Mouse (Mus musculus) G1E (cell line): ENCODE results near the gene Slc22a23.

Source experiments
- CTCF ChIP-seq: IDR thresholded peaks from 2 replicates; pipeline ENCODE4 v1.5.1; 2012; ENCODE audit warnings: low read depth, low read length, inconsistent platforms, mixed read lengths
- GATA1 ChIP-seq: IDR thresholded peaks from 2 replicates; pipeline ENCODE4 v1.6.1; 2012; ENCODE audit warnings: borderline replicate concordance, low read length, inconsistent platforms, mixed read lengths
- POLR2AphosphoS5 ChIP-seq: IDR thresholded peaks from 2 replicates; pipeline ENCODE4 v1.6.1; 2012; ENCODE audit warnings: low read depth, low read length, inconsistent platforms; ENCODE audit not compliant: insufficient replicate concordance
- TAL1 ChIP-seq: conservative IDR thresholded peaks from 2 replicates; pipeline ENCODE4 v1.6.1; 2012; ENCODE audit warnings: low read depth, low read length, inconsistent platforms, mixed read lengths

GRCm38 (mm10) chr13:34153254-34154011 lies 191.5 kb downstream of the Slc22a23 start:
- TF ChIP-seq CTCF (no peak), GATA1 (no peak), TAL1 (no peak), POLR2AphosphoS5 (no peak)
